Mouse (Mus musculus) CH12.LX (cell line): Measurements from ENCODE around the gene 9030025P20Rik. TPM values are rescaled to one million over a fixed set of nuclear protein-coding genes. Genes with fewer than 3 reads are reported as not detected.

Experiments used
- DNase-seq: peaks from one replicate; pipeline ENCODE4 v3.0.0-alpha.2; 2013; ENCODE audit errors: extremely low read depth
- H3K27ac ChIP-seq: 2 replicates; pipeline ENCODE4 v1.5.1; 2012; ENCODE audit warnings: low read depth, mild to moderate bottlenecking, control low read depth, moderate library complexity; ENCODE audit not compliant: insufficient read depth
- H3K27me3 ChIP-seq: replicated peaks from 2 replicates; pipeline ENCODE3; 2012; ENCODE audit warnings: inconsistent platforms
- H3K36me3 ChIP-seq, 2 experiments: replicated peaks in 1 of 2; 2 replicates each; pipeline versions ENCODE3 to v1.6.1; 2012; ENCODE audit warnings: inconsistent platforms in 1 of 2, low read length in 1 of 2, mild to moderate bottlenecking in 1 of 2, mixed read lengths in 1 of 2, moderate library complexity in 1 of 2; ENCODE audit not compliant: control insufficient read depth in 1 of 2, insufficient read depth in 1 of 2
- H3K4me1 ChIP-seq, 2 experiments: 2 replicates each; pipeline ENCODE4 v1.6.1; 2012; ENCODE audit warnings: inconsistent platforms in 1 of 2, moderate library complexity in 1 of 2; ENCODE audit not compliant: insufficient read depth in 2 of 2, control insufficient read depth in 1 of 2
- H3K4me2 ChIP-seq: 2 replicates; pipeline ENCODE4 v1.6.1; 2012; ENCODE audit warnings: low read depth, mild to moderate bottlenecking, control low read depth; ENCODE audit not compliant: poor library complexity, insufficient read depth, severe bottlenecking
- H3K4me3 ChIP-seq, 3 experiments: fragments of 150-350 bp in 1 of 3; sonication (generic) in 1 of 3; replicated peaks in 1 of 3; 2 replicates each; pipeline versions ENCODE3 to v1.5.1; 2011 to 2012; ENCODE audit warnings: low read depth in 2 of 3, low read length in 2 of 3, mild to moderate bottlenecking in 2 of 3, moderate library complexity in 2 of 3, control low read depth in 1 of 3, improper control_type of control experiment in 1 of 3, inconsistent platforms in 1 of 3, mixed read lengths in 1 of 3; ENCODE audit not compliant: poor library complexity in 1 of 3
- H3K79me2 ChIP-seq: replicated peaks from 2 replicates; pipeline ENCODE4 v1.6.1; 2012; ENCODE audit warnings: mild to moderate bottlenecking, moderate library complexity; ENCODE audit not compliant: control insufficient read depth, poor library complexity, insufficient read depth, severe bottlenecking; ENCODE audit errors: extremely low read depth
- H3K9ac ChIP-seq: 2 replicates; pipeline ENCODE4 v1.6.1; 2012; ENCODE audit warnings: low read depth, mild to moderate bottlenecking, control low read depth, moderate library complexity; ENCODE audit not compliant: insufficient read depth
- H3K9me3 ChIP-seq: replicated peaks from 2 replicates; pipeline ENCODE3; 2012; ENCODE audit warnings: low read length, inconsistent platforms, mixed read lengths
- BHLHE40 ChIP-seq: IDR thresholded peaks from 2 replicates; pipeline ENCODE4 v1.6.1; 2011; ENCODE audit warnings: mild to moderate bottlenecking, low read depth, low read length, improper control_type of control experiment
- CHD1 ChIP-seq: IDR thresholded peaks from 2 replicates; pipeline ENCODE4 v1.6.1; 2012; ENCODE audit warnings: low read depth, low read length, improper control_type of control experiment, inconsistent platforms
- CHD2 ChIP-seq: IDR thresholded peaks from 2 replicates; pipeline ENCODE4 v1.6.1; 2011; ENCODE audit warnings: low read length, improper control_type of control experiment
- CTCF ChIP-seq, 2 experiments: IDR thresholded peaks in 1 of 2; conservative IDR thresholded peaks in 1 of 2; 2 replicates each; pipeline ENCODE4 v1.5.1; 2011 to 2012; ENCODE audit warnings: low read depth in 2 of 2, low read length in 2 of 2, improper control_type of control experiment in 1 of 2, inconsistent platforms in 1 of 2, mild to moderate bottlenecking in 1 of 2, moderate library complexity in 1 of 2
- E2F4 ChIP-seq: IDR thresholded peaks from 2 replicates; pipeline ENCODE4 v1.6.1; 2011; ENCODE audit warnings: low read depth, low read length, improper control_type of control experiment; ENCODE audit not compliant: insufficient replicate concordance
- ELF1 ChIP-seq: IDR thresholded peaks from 2 replicates; pipeline ENCODE4 v1.6.1; 2014; ENCODE audit warnings: low read depth, mild to moderate bottlenecking, inconsistent platforms, low read length, improper control_type of control experiment
- ETS1 ChIP-seq: conservative IDR thresholded peaks from 2 replicates; pipeline ENCODE4 v1.6.1; 2012; ENCODE audit warnings: low read depth, mild to moderate bottlenecking, inconsistent platforms, low read length, improper control_type of control experiment, moderate library complexity
- GABPA ChIP-seq: IDR thresholded peaks from 2 replicates; pipeline ENCODE4 v1.6.1; 2012; ENCODE audit warnings: low read depth, low read length, improper control_type of control experiment, inconsistent platforms; ENCODE audit not compliant: insufficient replicate concordance
- HCFC1 ChIP-seq: IDR thresholded peaks from 2 replicates; pipeline ENCODE4 v1.6.1; 2012; ENCODE audit warnings: low read depth, mild to moderate bottlenecking, inconsistent platforms, low read length, improper control_type of control experiment
- IRF4 ChIP-seq: IDR thresholded peaks from 2 replicates; pipeline ENCODE4 v1.6.1; 2014; ENCODE audit warnings: low read depth, mild to moderate bottlenecking, inconsistent platforms, low read length, improper control_type of control experiment
- JUN ChIP-seq: IDR thresholded peaks from 2 replicates; pipeline ENCODE4 v1.6.1; 2011; ENCODE audit warnings: low read depth, mild to moderate bottlenecking, low read length, improper control_type of control experiment, moderate library complexity; ENCODE audit not compliant: insufficient read depth
- MAFK ChIP-seq: IDR thresholded peaks from 2 replicates; pipeline ENCODE4 v1.6.1; 2011; ENCODE audit warnings: low read length, improper control_type of control experiment; ENCODE audit not compliant: insufficient replicate concordance
- MAX ChIP-seq: IDR thresholded peaks from 2 replicates; pipeline ENCODE4 v1.6.1; 2011; ENCODE audit warnings: low read length, improper control_type of control experiment
- MAZ ChIP-seq: IDR thresholded peaks from 2 replicates; pipeline ENCODE4 v1.6.1; 2012; ENCODE audit warnings: low read depth, mild to moderate bottlenecking, inconsistent platforms, low read length, improper control_type of control experiment, moderate library complexity
- MEF2A ChIP-seq: IDR thresholded peaks from 2 replicates; pipeline ENCODE4 v1.6.1; 2014; ENCODE audit warnings: low read depth, mild to moderate bottlenecking, inconsistent platforms, low read length, improper control_type of control experiment, borderline replicate concordance
- MXI1 ChIP-seq: IDR thresholded peaks from 2 replicates; pipeline ENCODE4 v1.6.1; 2011; ENCODE audit warnings: mild to moderate bottlenecking, low read depth, low read length, improper control_type of control experiment
- NRF1 ChIP-seq: IDR thresholded peaks from 2 replicates; pipeline ENCODE4 v1.6.1; 2014; ENCODE audit warnings: low read depth, mild to moderate bottlenecking, inconsistent platforms, low read length, improper control_type of control experiment, moderate library complexity
- POLR2A ChIP-seq: IDR thresholded peaks from 2 replicates; pipeline ENCODE4 v1.6.1; 2011; ENCODE audit warnings: low read depth, mild to moderate bottlenecking, improper control_type of control experiment, low read length
- POLR2AphosphoS2 ChIP-seq: IDR thresholded peaks from 2 replicates; pipeline ENCODE4 v1.6.1; 2011; ENCODE audit warnings: low read depth, low read length, improper control_type of control experiment
- RAD21 ChIP-seq: IDR thresholded peaks from 2 replicates; pipeline ENCODE4 v1.6.1; 2011; ENCODE audit warnings: low read depth, mild to moderate bottlenecking, low read length, improper control_type of control experiment, moderate library complexity
- RCOR1 ChIP-seq: conservative IDR thresholded peaks from 2 replicates; pipeline ENCODE4 v1.6.1; 2012; ENCODE audit warnings: low read depth, mild to moderate bottlenecking, inconsistent platforms, low read length, improper control_type of control experiment
- SMC3 ChIP-seq: IDR thresholded peaks from 2 replicates; pipeline ENCODE4 v1.6.1; 2011; ENCODE audit warnings: low read depth, low read length, improper control_type of control experiment
- TBP ChIP-seq: conservative IDR thresholded peaks from 2 replicates; pipeline ENCODE4 v1.6.1; 2011; ENCODE audit warnings: low read depth, low read length, improper control_type of control experiment
- UBTF ChIP-seq: IDR thresholded peaks from 2 replicates; pipeline ENCODE4 v1.6.1; 2012; ENCODE audit warnings: low read depth, mild to moderate bottlenecking, inconsistent platforms, low read length, improper control_type of control experiment, moderate library complexity
- USF1 ChIP-seq: IDR thresholded peaks from 2 replicates; pipeline ENCODE4 v1.6.1; 2014; ENCODE audit warnings: low read depth, mild to moderate bottlenecking, inconsistent platforms, low read length, improper control_type of control experiment
- ZC3H11A ChIP-seq: IDR thresholded peaks from 2 replicates; pipeline ENCODE4 v1.6.1; 2012; ENCODE audit warnings: low read depth, mild to moderate bottlenecking, inconsistent platforms, low read length, improper control_type of control experiment
- ZKSCAN1 ChIP-seq: IDR thresholded peaks from 2 replicates; pipeline ENCODE4 v1.6.1; 2012; ENCODE audit warnings: low read depth, inconsistent platforms, low read length, improper control_type of control experiment, borderline replicate concordance
- ZMIZ1 ChIP-seq: IDR thresholded peaks from 2 replicates; pipeline ENCODE4 v1.6.1; 2012; ENCODE audit warnings: low read depth, mild to moderate bottlenecking, inconsistent platforms, low read length, improper control_type of control experiment
- ZNF384 ChIP-seq: IDR thresholded peaks from 2 replicates; pipeline ENCODE4 v1.6.1; 2012; ENCODE audit warnings: low read depth, low read length, improper control_type of control experiment, inconsistent platforms
- dilution Hi-C: fragments of 300-500 bp; cut with MboI; formaldehyde crosslinking; loops from 2 replicates; pipeline ENCODE4 v1.14.3; 2020; ENCODE audit warnings: low sequenced_read_pairs; ENCODE audit not compliant: extremely low pct_unique_long_range_greater_than_20kb, extremely low pct_ligation_motif_present
- in situ Hi-C: fragments of 300-500 bp; cut with MboI; formaldehyde crosslinking; loops from 3 replicates; pipeline ENCODE4 v1.14.3; 2019; ENCODE audit warnings: low sequenced_read_pairs, low pct_ligation_motif_present, low pct_unique_long_range_greater_than_20kb, mixed read lengths
- polyA plus RNA-seq: library from polyadenylated mRNA; unstranded; fragments of >175 nt; gene quantifications from 2 replicates; pipeline ENCODE4 v1.2.1, GENCODE M21; 2012; ENCODE audit warnings: low read depth; ENCODE audit not compliant: insufficient read length
- total RNA-seq, 2 experiments: library from RNA; depleted of rRNA; stranded (reverse); fragments of 300-350 nt in 1 of 2; fragments of >200 nt in 1 of 2; gene quantifications; 2 replicates each; pipeline ENCODE4 v1.2.3; 2012 to 2014

Gene 9030025P20Rik
- total and polyA plus RNA-seq, 3 experiments, result 6.4 to 7.9 (median 7.5) TPM

GRCm38 (mm10) chr17:14943729-14944059 lies 34.6 kb upstream of the 9030025P20Rik start:
- Histone ChIP-seq H3K27me3 (no peaks in the 10 kb centered on the region), H3K27ac (peak overlapping the region; percentile 29; the same call in 1 of the 2 replicates), H3K79me2 (peaks cover 19% of the 10 kb centered on the region), H3K9me3 (no peaks in the 10 kb centered on the region), H3K4me3 (peak overlapping the region; percentile 69 to 79 (median 79)), H3K36me3 (peaks cover 30 to 50% of the 10 kb centered on the region in 2 experiments), H3K9ac (peak overlapping the region; percentile 65), H3K4me1 (peaks cover 4 to 28% of the 10 kb centered on the region in 2 experiments), H3K4me2 (peak overlapping the region; percentile 63)
- no peak for DNase-seq
- in situ Hi-C loops, result no loop called here
- TF ChIP-seq ZMIZ1 (no peak), CHD2 (0 out of 2 replicates have a peak, but pooled peaks have one; percentile 24), ZC3H11A (no peak), ZNF384 (no peak), BHLHE40 (no peak), ETS1 (no peak), POLR2AphosphoS2 (peak; percentile 33; the same call in 1 of the 2 replicates), MEF2A (no peak), HCFC1 (no peak), IRF4 (no peak), SMC3 (no peak), RCOR1 (no peak), JUN (no peak), POLR2A (no peak), GABPA (no peak), CHD1 (no peak)
- dilution Hi-C loops, result no loop called here

- Histone ChIP-seq H3K4me2 (peak overlapping the region; percentile 24; the same call in 1 of the 2 replicates), H3K9ac (no peak overlapping the region), H3K4me3 (no peak overlapping the region), H3K36me3 (peaks cover 37 to 59% of the 10 kb centered on the region in 2 experiments), H3K27me3 (no peaks in the 10 kb centered on the region), H3K9me3 (no peaks in the 10 kb centered on the region), H3K79me2 (peaks cover 24% of the 10 kb centered on the region), H3K27ac (no peak overlapping the region), H3K4me1 (peaks cover 4 to 28% of the 10 kb centered on the region in 2 experiments)
- in situ Hi-C loops, result no loop called here
- DNase-seq, result no peak
- TF ChIP-seq MAZ (no peak), POLR2A (no peak), ZMIZ1 (no peak), ZNF384 (no peak), RAD21 (no peak), E2F4 (no peak), ZKSCAN1 (no peak), MAX (no peak), CHD2 (no peak), UBTF (no peak), HCFC1 (no peak), MXI1 (no peak), MAFK (no peak), USF1 (no peak), NRF1 (no peak), ELF1 (no peak), MEF2A (no peak), RCOR1 (no peak), TBP (no peak), CTCF (conservative IDR thresholded peaks at IDR 0.05 in 1 of 2, IDR thresholded peaks at IDR 0.05 in 1 of 2; ENCODE audit: low read depth in 2 of 2, low read length in 2 of 2) (no peak)
- dilution Hi-C loops, result no loop called here
Measured at GRCm38 (mm10) chr17:14944551-14944950, 33.7 kb upstream of the 9030025P20Rik start.
